Comparison of ENCODE assay signal across 8 mouse cellular contexts in genomic region chr13:54303071-54303924, GRCm38 (mm10).
DNase-seq lines count a peak whose midpoint lies in the region; ATAC-seq and TF ChIP-seq lines count a peak whose summit lies in the region.

No protein-coding gene starts in this region.

- H3K4me3 ChIP-seq in hindbrain, embryonic 13.5 days, result peak overlapping the region; percentile 74

- no peak for TF ChIP-seq CTCF in Patski (IDR thresholded peaks at IDR 0.05)

- H3K4me1 ChIP-seq in hindbrain, embryonic 13.5 days (replicated peaks), result peaks cover 57% of the 10 kb centered on the region

- peak overlapping the region; percentile 97 for H3K9ac ChIP-seq in hindbrain, embryonic 13.5 days

- DNase-seq in Patski (ENCODE audit: low read depth, low spot score), result no peak
- peak; percentile 92 to 93 for DNase-seq in cerebellum, postnatal 10 days
- DNase-seq in frontal cortex, postnatal 25 days (ENCODE audit: low spot score in 2 of 2), result peak; percentile 58 to 68
- peak; percentile 81 to 83 for DNase-seq in layer of hippocampus, postnatal 36 days
- DNase-seq in lung, postnatal 14 days, result peak; percentile 79
- DNase-seq in right cerebral cortex, postnatal 10 days (ENCODE audit: low spot score in 2 of 2), result peak; percentile 90 to 94
- DNase-seq in yolk sac, embryonic 10.5 days (ENCODE audit: low spot score), result peak; percentile 82

- H3K4me2 ChIP-seq in hindbrain, embryonic 13.5 days, result peak overlapping the region; percentile 94

- CTCF ChIA-PET in Patski (lab: Charles Lee), result interaction anchor here (1.1 to 1.7 kb wide), 3 partner anchors 39 to 143 kb away, joined by 3 to 7 read pairs (median 3); no protein-coding TSS in a partner anchor

- no peaks in the 10 kb centered on the region for H3K9me3 ChIP-seq in hindbrain, embryonic 13.5 days

- H3K36me3 ChIP-seq in hindbrain, embryonic 13.5 days, result no peaks in the 10 kb centered on the region

- POLR2A ChIA-PET in Patski (lab: Charles Lee), result interaction anchor here (0.9 to 1.5 kb wide), 6 partner anchors 15 to 68 kb away, joined by 3 to 5 read pairs (median 4); partner anchors contain the start of gene Cplx2

- WGBS in hindbrain, embryonic 13.5 days, result under 1% methylated on average over 45 of the region's 54 CpGs

- in situ Hi-C loops in Patski (cut with MboI; ENCODE audit: low pct_unique_long_range_greater_than_20kb), result loop anchor here (5.0 kb wide), 1 partner anchor 51 kb away; no protein-coding TSS in a partner anchor

- peak; percentile 71 for ATAC-seq in Patski
- ATAC-seq in hindbrain, embryonic 13.5 days (ENCODE audit: low FRiP score), result peak; percentile 81

- H3K27ac ChIP-seq in hindbrain, embryonic 13.5 days, result peak overlapping the region; percentile 99

- peaks cover 4% of the 10 kb centered on the region for H3K27me3 ChIP-seq in Patski
- H3K27me3 ChIP-seq in hindbrain, embryonic 13.5 days, result no peaks in the 10 kb centered on the region
